17 mouse cellular contexts compared by ENCODE assay signal in genomic region chr5:130596541-130596940, GRCm38 (mm10).
DNase-seq lines count a peak whose midpoint lies in the region; ATAC-seq and TF ChIP-seq lines count a peak whose summit lies in the region.
"Had no signal": no experiment of that assay in that cellular context is flagged by ENCODE, and none has a peak within 500 bp of the region (broad histone marks: within the 10 kb centered on the region; RNA-seq: fewer than 3 reads in every experiment).

No protein-coding gene starts in this region.

- WGBS in hindbrain, postnatal 0 days, result 41% methylated on average over 6 of the region's 6 CpGs
- WGBS in hindbrain, embryonic 12.5 days, result 58% methylated on average over 6 of the region's 6 CpGs
- 31% methylated on average over 6 of the region's 6 CpGs for WGBS in kidney, postnatal 0 days

- no peaks in the 10 kb centered on the region for H3K36me3 ChIP-seq in hindbrain, postnatal 0 days (ENCODE audit: insufficient read depth, low read length)
- H3K36me3 ChIP-seq in hindbrain, embryonic 12.5 days, result no peaks in the 10 kb centered on the region
- H3K36me3 ChIP-seq in kidney, postnatal 0 days (ENCODE audit: insufficient read depth, low read length), result no peaks in the 10 kb centered on the region
- H3K36me3 ChIP-seq: embryonic facial prominence, embryonic 10.5 days; embryonic facial prominence, embryonic 12.5 days had no signal

- no peaks in the 10 kb centered on the region for H3K27me3 ChIP-seq in hindbrain, postnatal 0 days (ENCODE audit: insufficient read depth, low read length)
- H3K27me3 ChIP-seq in hindbrain, embryonic 12.5 days, result no peaks in the 10 kb centered on the region
- H3K27me3 ChIP-seq in kidney, postnatal 0 days (ENCODE audit: insufficient read depth, low read length), result no peaks in the 10 kb centered on the region
- H3K27me3 ChIP-seq: embryonic facial prominence, embryonic 12.5 days had no signal

- H3K9ac ChIP-seq in hindbrain, postnatal 0 days (replicated peaks; ENCODE audit: low read length), result no peak overlapping the region
- H3K9ac ChIP-seq in hindbrain, embryonic 12.5 days, result no peak overlapping the region
- H3K9ac ChIP-seq in kidney, postnatal 0 days (ENCODE audit: low read depth, low read length), result no peak overlapping the region
- H3K9ac ChIP-seq: embryonic facial prominence, embryonic 12.5 days; forebrain, embryonic 13.5 days; forebrain, postnatal 0 days had no signal

- intact Hi-C loops in left cerebral cortex, postnatal 36 days (cut with DNase I), result no loop called here

- TF ChIP-seq CTCF in hindbrain, postnatal 0 days (IDR thresholded peaks at IDR 0.05; ENCODE audit: low read depth), result no peak
- TF ChIP-seq CTCF in kidney, postnatal 0 days (IDR thresholded peaks at IDR 0.05; ENCODE audit: low read depth), result no peak

- H3K9me3 ChIP-seq in hindbrain, postnatal 0 days (ENCODE audit: low read length), result no peaks in the 10 kb centered on the region
- no peaks in the 10 kb centered on the region for H3K9me3 ChIP-seq in hindbrain, embryonic 12.5 days (replicated peaks)
- no peaks in the 10 kb centered on the region for H3K9me3 ChIP-seq in kidney, postnatal 0 days (replicated peaks; ENCODE audit: low read length)
- H3K9me3 ChIP-seq: embryonic facial prominence, embryonic 10.5 days; embryonic facial prominence, embryonic 12.5 days had no signal

- H3K4me2 ChIP-seq in hindbrain, postnatal 0 days (ENCODE audit: low read depth, low read length), result no peak overlapping the region
- H3K4me2 ChIP-seq in hindbrain, embryonic 12.5 days (replicated peaks), result no peak overlapping the region
- H3K4me2 ChIP-seq in kidney, postnatal 0 days (ENCODE audit: low read length), result no peak overlapping the region
- H3K4me2 ChIP-seq: embryonic facial prominence, embryonic 12.5 days; forebrain, embryonic 13.5 days had no signal

- no peak overlapping the region for H3K27ac ChIP-seq in hindbrain, postnatal 0 days
- no peak overlapping the region for H3K27ac ChIP-seq in hindbrain, embryonic 12.5 days
- no peak overlapping the region for H3K27ac ChIP-seq in kidney, postnatal 0 days
- H3K27ac ChIP-seq: embryonic facial prominence, embryonic 10.5 days; embryonic facial prominence, embryonic 12.5 days; forebrain, embryonic 13.5 days had no signal

- peak; percentile 12 for DNase-seq in hindbrain, postnatal 0 days (ENCODE audit: low spot score)
- DNase-seq in kidney, postnatal 0 days (ENCODE audit: low spot score), result peak; percentile 38
- no peak for DNase-seq in kidney, adult 18-20 months
- DNase-seq in left cerebral cortex, postnatal 36 days (ENCODE audit: low spot score in 2 of 2), result no peak
- DNase-seq: adrenal gland, adult 2 months; adrenal gland, postnatal 10 days; adrenal gland, postnatal 25 days; cerebellum, adult 11-12 months; cerebellum, adult 2 months; cerebellum, adult 9-10 months; cerebellum, postnatal 10 days; cerebellum, postnatal 25 days; forebrain, postnatal 0 days had no signal

- no peak overlapping the region for H3K4me3 ChIP-seq in hindbrain, postnatal 0 days (ENCODE audit: low read length)
- no peak overlapping the region for H3K4me3 ChIP-seq in hindbrain, embryonic 12.5 days
- H3K4me3 ChIP-seq in kidney, postnatal 0 days (replicated peaks; ENCODE audit: low read depth, low read length), result no peak overlapping the region
- H3K4me3 ChIP-seq: embryonic facial prominence, embryonic 10.5 days; embryonic facial prominence, embryonic 12.5 days; forebrain, embryonic 13.5 days had no signal

- no peak for ATAC-seq in hindbrain, postnatal 0 days
- ATAC-seq in hindbrain, embryonic 12.5 days (ENCODE audit: low FRiP score), result no peak
- no peak for ATAC-seq in kidney, postnatal 0 days (replicated peaks; ENCODE audit: low FRiP score, low read depth)
- ATAC-seq: forebrain, embryonic 13.5 days; forebrain, postnatal 0 days had no signal

- no peaks in the 10 kb centered on the region for H3K4me1 ChIP-seq in hindbrain, postnatal 0 days (ENCODE audit: insufficient read depth, low read length)
- H3K4me1 ChIP-seq in hindbrain, embryonic 12.5 days, result no peaks in the 10 kb centered on the region
- no peaks in the 10 kb centered on the region for H3K4me1 ChIP-seq in kidney, postnatal 0 days (replicated peaks; ENCODE audit: insufficient read depth, low read length)
- H3K4me1 ChIP-seq: embryonic facial prominence, embryonic 12.5 days had no signal

Comparison
In these comparisons a context has a peak if more than half of its experiments do, and no peak if none do; other contexts are left out.
1. DNase-seq: peak in hindbrain, postnatal 0 days (single experiment) and kidney, postnatal 0 days (single experiment); none in kidney, adult 18-20 months (single experiment) and left cerebral cortex, postnatal 36 days (0 of 2).